5 mouse cellular contexts compared by ENCODE assay signal in the genomic region with DNA sequence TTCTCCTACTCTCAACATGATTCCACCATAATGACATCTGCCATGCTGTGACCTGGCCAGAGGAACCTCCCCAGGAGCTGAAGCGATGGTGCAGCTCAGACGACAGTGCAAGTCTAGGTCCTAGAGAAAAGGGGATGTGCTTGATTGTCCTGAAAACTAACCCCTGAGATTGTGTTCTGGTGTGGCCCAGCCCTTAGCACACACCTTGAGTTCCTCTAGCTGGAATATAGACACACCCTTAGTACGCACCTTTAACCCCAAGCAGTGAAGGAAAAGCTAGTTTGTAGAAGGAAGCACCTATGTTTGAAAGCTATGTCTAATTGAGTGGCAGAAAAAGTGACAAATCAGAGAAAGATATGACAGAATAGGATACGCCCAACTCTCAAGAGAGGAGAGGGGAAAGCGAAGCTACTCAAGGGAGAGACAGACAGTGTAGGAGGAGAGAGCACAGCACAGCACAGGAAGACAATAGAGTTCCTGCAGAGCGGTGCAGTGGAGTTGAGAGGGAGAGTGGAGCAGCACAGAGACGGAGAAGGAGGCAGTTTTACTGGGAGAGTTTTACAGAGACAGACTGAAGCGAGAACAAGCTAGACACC.
DNase-seq lines count a peak whose midpoint lies in the region; ATAC-seq and TF ChIP-seq lines count a peak whose summit lies in the region.
"Not testable (repeated sequence)": the region's sequence is repeated elsewhere in the genome, so short reads cannot be mapped to it uniquely, and the experiment has no call there.

No protein-coding gene starts in this region.

- not testable (repeated sequence) for H3K4me2 ChIP-seq in intestine, embryonic 15.5 days (replicated peaks); intestine, postnatal 0 days (replicated peaks; ENCODE audit: low read depth); stomach, embryonic 16.5 days (ENCODE audit: low read depth, low read length)

- H3K9ac ChIP-seq in intestine, embryonic 15.5 days; intestine, postnatal 0 days (ENCODE audit: low read depth, low read length); stomach, embryonic 16.5 days (ENCODE audit: low read length): not testable (repeated sequence)

- ATAC-seq in intestine, embryonic 15.5 days = peak; percentile 62
- peak; percentile 84 for ATAC-seq in intestine, postnatal 0 days
- ATAC-seq in stomach, embryonic 16.5 days (ENCODE audit: insufficient read depth, low FRiP score) = peak; percentile 62; the same call in 1 of the 2 replicates

- H3K4me1 ChIP-seq in intestine, embryonic 15.5 days (replicated peaks); intestine, postnatal 0 days (replicated peaks; ENCODE audit: control insufficient read depth, insufficient read depth, low read length); stomach, embryonic 16.5 days (ENCODE audit: control insufficient read depth, insufficient read depth, low read length): not testable (repeated sequence)

- not testable (repeated sequence) for H3K36me3 ChIP-seq in intestine, embryonic 15.5 days; intestine, postnatal 0 days (ENCODE audit: control insufficient read depth, insufficient read depth); stomach, embryonic 16.5 days (ENCODE audit: control insufficient read depth, insufficient read depth, low read length)

- H3K27me3 ChIP-seq in intestine, embryonic 15.5 days (replicated peaks); intestine, postnatal 0 days (replicated peaks; ENCODE audit: control insufficient read depth, insufficient read depth, low read length); stomach, embryonic 16.5 days (ENCODE audit: control insufficient read depth, insufficient read depth, low read length): not testable (repeated sequence)

- not testable (repeated sequence) for H3K4me3 ChIP-seq in intestine, embryonic 15.5 days (replicated peaks); intestine, postnatal 0 days (ENCODE audit: low read depth, low read length); stomach, embryonic 16.5 days (replicated peaks; ENCODE audit: low read length)

- not testable (repeated sequence) for TF ChIP-seq CTCF in intestine, postnatal 0 days (IDR thresholded peaks at IDR 0.05; ENCODE audit: low read depth)

- not testable (repeated sequence) for H3K27ac ChIP-seq in intestine, embryonic 15.5 days; intestine, postnatal 0 days (ENCODE audit: low read depth, low read length); stomach, embryonic 16.5 days (ENCODE audit: low read length)

- peak; percentile 15 for DNase-seq in R1 (ENCODE audit: low read depth, low spot score)
- peak; percentile 68 for DNase-seq in heart, adult 11 months

- WGBS in intestine, embryonic 15.5 days = 75% methylated on average over 8 of the region's 8 CpGs
- WGBS in intestine, postnatal 0 days = 71% methylated on average over 8 of the region's 8 CpGs
- WGBS in stomach, embryonic 16.5 days = 71% methylated on average over 8 of the region's 8 CpGs

- H3K9me3 ChIP-seq in intestine, embryonic 15.5 days; intestine, postnatal 0 days (ENCODE audit: control insufficient read depth); stomach, embryonic 16.5 days (replicated peaks; ENCODE audit: control insufficient read depth, low read length): not testable (repeated sequence)
